In genomic region chr5:147566335-147566734, GRCm38 (mm10) we compare ENCODE assay signal across 30 mouse cellular contexts.
"Had no signal": no experiment of that assay in that cellular context is flagged by ENCODE, and none has a peak within 500 bp of the region (broad histone marks: within the 10 kb centered on the region; RNA-seq: fewer than 3 reads in every experiment).

No protein-coding gene starts in this region.

- DNase-seq: left cerebral cortex, postnatal 4 days; liver; liver, embryonic 13.5 days; liver, postnatal 0 days; lung, adult 18-20 months; lung, adult 2 months; lung, embryonic 14.5 days; lung, postnatal 10 days; lung, postnatal 14 days; lung, postnatal 36 days; midbrain, embryonic 14.5 days had no signal

- H3K27me3 ChIP-seq: limb, embryonic 12.5 days; limb, embryonic 13.5 days; limb, embryonic 15.5 days; liver, embryonic 12.5 days; liver, embryonic 13.5 days; liver, embryonic 15.5 days; lung, embryonic 15.5 days; midbrain, embryonic 12.5 days; midbrain, embryonic 13.5 days; neural tube, embryonic 12.5 days had no signal

- ATAC-seq: liver, embryonic 12.5 days; liver, postnatal 0 days; lung, postnatal 0 days; midbrain, embryonic 13.5 days; midbrain, embryonic 15.5 days; midbrain, embryonic 16.5 days had no signal

- H3K36me3 ChIP-seq: limb, embryonic 10.5 days; limb, embryonic 12.5 days; limb, embryonic 13.5 days; limb, embryonic 15.5 days; liver, embryonic 12.5 days; liver, embryonic 13.5 days; liver, embryonic 15.5 days; lung, embryonic 15.5 days; midbrain, embryonic 10.5 days; midbrain, embryonic 12.5 days; midbrain, embryonic 13.5 days; midbrain, embryonic 15.5 days; neural tube, embryonic 12.5 days had no signal

- H3K9ac ChIP-seq: limb, embryonic 12.5 days; limb, embryonic 13.5 days; limb, embryonic 15.5 days; liver, embryonic 12.5 days; liver, embryonic 13.5 days; liver, embryonic 14.5 days; liver, embryonic 15.5 days; liver, postnatal 0 days; lung, embryonic 14.5 days; lung, embryonic 15.5 days; midbrain, embryonic 12.5 days; midbrain, embryonic 13.5 days; midbrain, embryonic 15.5 days; neural tube, embryonic 12.5 days had no signal

- H3K4me1 ChIP-seq: lung, embryonic 15.5 days; neural tube, embryonic 12.5 days had no signal

- H3K4me3 ChIP-seq: limb, embryonic 10.5 days; limb, embryonic 12.5 days; limb, embryonic 13.5 days; limb, embryonic 15.5 days; liver, embryonic 12.5 days; liver, embryonic 13.5 days; liver, embryonic 15.5 days; lung, embryonic 15.5 days; megakaryocyte, embryonic 14.5 days; midbrain, embryonic 10.5 days; midbrain, embryonic 12.5 days; midbrain, embryonic 13.5 days; midbrain, embryonic 15.5 days; neural tube, embryonic 12.5 days had no signal

- H3K4me2 ChIP-seq: limb, embryonic 12.5 days; limb, embryonic 13.5 days; limb, embryonic 15.5 days; liver, embryonic 11.5 days; liver, embryonic 12.5 days; liver, embryonic 13.5 days; liver, embryonic 15.5 days; lung, embryonic 14.5 days; lung, embryonic 15.5 days; midbrain, embryonic 11.5 days; midbrain, embryonic 12.5 days; midbrain, embryonic 13.5 days; midbrain, embryonic 15.5 days; neural tube, embryonic 12.5 days had no signal

- H3K27ac ChIP-seq: limb, embryonic 10.5 days; limb, embryonic 12.5 days; limb, embryonic 13.5 days; limb, embryonic 15.5 days; liver, embryonic 12.5 days; liver, embryonic 13.5 days; liver, embryonic 14.5 days; liver, embryonic 15.5 days; lung, embryonic 15.5 days; macrophage; midbrain, embryonic 10.5 days; midbrain, embryonic 12.5 days; midbrain, embryonic 13.5 days; midbrain, embryonic 15.5 days; neural tube, embryonic 12.5 days had no signal
